Mouse (Mus musculus): ENCODE measurements around the gene Slit2. TPM values are rescaled to one million over a fixed set of nuclear protein-coding genes. Genes with fewer than 3 reads are reported as not detected.

Slit2 gene
- total RNA-seq, 2 experiments from 2014 or later = 33.2 to 36.7 TPM

DNA sequence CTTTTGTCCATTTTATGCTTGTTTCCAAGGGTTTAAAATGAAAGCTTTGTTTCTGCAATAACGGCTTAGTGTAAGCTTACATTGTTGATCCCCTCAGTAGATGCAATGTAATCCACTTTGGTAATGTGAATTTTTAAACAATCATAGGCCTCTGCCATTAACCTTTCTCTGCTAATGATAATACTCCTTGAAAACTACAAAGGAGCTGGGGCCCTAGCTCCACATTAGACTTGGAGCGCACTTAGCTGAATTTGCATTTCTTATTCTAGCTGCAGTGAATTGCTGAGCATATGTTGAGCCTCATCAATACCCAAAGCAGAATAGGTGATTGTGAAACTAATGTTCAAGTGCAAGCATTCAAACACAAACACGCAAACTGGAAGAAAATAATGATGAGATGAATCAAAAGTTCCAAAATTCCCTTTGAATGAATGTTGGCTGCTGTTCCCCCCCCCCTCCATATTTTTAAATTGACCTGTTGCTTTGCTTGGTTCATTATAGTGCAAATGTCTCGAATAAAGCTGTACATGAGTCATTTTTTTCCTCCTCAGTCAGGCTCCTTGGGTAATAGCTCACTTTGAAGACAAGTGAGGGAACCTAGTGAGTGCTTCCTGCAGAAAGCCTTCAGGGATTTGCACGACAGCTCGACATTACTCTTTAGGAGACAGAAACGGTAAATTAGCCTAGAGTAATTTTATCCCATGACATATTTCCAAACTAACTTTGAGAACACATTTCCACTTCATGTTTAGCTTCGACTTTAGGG is 66.2 kb downstream of the Slit2 start:
- no peak for DNase-seq (ENCODE audit: extremely low spot score in 1 of 2, low spot score in 1 of 2)

DNA sequence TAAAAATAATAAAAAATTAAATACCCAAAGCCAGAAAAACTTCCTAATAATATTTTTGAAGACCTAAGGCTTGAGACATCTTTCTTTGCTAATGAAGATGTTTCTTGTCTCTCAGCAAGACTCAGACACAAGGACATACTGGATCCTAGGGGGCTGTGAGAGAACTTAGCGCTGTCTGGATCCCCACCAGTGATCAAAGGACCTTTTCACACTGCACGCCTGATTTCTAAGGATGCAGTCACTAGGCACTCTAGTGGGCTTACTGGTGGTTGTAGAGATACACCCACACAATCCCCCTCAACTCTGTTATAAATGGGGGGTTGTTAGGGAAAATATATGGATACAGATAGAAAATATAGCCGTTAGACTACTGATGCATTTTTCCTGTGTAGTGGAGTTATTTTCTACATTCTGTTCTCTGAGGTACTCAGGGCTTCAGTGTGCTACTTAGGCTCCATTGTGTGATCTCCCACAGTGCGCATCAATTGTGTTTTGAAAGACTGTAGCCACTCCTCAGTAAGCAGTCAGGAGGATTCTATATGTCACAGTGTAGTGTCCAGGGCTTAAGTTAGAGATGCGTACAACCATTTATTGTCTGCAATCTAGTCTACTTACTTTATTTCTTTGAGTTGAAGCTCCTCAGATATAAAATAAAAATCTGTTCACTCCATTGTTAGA is 67.8 kb downstream of the Slit2 start:
- DNase-seq (ENCODE audit: extremely low spot score in 1 of 2, low spot score in 1 of 2) = no peak

DNA sequence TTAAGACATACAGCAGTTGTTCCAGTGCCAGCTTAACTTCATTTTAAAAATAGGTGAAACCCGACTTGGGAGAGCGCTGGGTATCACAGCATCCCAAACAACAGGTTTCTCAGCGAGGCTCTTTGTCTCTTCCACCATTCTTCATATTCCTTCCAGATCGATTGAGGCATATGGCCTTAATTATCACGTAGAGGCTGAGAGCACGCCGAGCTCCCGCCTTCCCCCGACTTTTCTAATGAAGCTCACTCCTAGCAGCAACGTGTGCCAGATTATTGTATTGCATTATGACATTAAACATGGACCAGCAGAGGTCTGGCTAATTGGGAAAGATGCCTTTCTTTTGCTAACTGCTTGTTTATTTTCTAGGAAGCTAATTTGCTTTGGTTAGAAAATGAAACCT is 75.7 kb downstream of the Slit2 start:
- no peak for DNase-seq (ENCODE audit: extremely low spot score in 1 of 2, low spot score in 1 of 2)

DNA sequence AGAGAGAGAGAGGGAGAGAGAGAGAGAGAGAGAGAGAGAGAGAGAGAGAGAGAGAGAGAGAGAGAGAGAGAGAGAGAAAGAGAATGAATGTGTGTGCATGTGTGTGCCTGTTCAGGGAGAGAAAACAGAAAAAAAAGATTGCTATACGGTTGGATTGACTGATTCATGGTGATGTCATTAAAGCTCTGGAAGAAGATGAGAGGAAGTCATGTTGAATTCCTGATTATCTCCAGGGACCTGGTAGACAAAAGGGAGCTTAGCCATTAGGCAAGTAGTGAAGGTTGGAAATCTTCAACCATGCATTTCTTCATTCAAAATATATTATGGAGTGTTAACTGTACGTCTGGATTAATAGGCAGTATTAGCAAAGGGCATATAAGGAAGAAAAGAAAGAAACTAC is 77.8 kb downstream of the Slit2 start:
- no peak for DNase-seq (ENCODE audit: extremely low spot score in 1 of 2, low spot score in 1 of 2)

DNA sequence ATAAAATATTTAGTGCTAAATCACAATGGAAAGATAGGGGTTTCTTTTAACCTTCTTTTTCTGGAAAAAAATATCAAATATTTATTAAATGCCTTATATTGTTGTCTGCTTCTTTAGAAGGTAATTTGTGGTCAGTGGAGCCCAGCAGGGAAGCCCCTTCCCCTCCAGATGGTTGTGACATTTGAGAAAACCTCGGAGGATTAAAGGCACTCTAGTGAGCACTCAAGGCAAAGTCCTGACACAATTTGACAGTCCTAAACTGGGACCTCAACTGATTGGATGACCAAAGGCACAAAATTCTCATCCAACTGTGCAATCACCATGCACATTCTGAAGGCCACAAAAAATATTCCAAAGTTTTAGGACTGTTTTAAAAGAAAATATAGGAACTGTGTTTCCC is 95.8 kb downstream of the Slit2 start:
- DNase-seq (ENCODE audit: extremely low spot score in 1 of 2, low spot score in 1 of 2) = no peak

DNA sequence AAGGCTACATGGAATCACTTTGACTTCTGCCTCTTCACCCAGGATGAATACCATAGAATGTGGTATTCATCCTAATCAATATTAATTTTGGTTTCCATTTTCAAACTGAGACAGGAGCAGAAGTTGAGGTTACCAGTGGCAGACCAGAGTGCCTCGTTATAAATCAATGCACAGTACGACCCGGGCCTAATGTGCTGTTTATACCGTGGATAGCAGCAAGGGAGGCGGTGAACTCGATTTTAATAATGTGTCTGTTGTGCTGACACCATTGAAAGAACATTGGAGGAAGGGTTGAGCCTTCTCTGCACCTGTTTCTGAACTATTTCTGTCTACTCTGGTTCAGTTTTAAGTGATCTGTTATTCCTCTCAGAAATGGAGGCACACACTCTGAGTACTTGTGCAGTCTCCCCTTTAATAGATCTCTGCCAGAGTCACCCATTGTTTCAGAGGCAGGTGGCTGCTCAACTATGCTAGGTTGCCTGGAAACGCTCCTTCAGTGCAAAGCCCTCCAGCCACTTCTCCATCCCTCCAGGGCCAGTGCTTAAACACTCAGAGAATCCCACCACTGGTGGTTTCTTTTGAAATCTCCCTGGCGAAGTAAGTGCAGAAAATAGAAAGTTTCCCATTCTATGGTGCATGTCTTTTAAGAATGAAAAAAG is 98.4 kb downstream of the Slit2 start:
- no peak for DNase-seq (ENCODE audit: extremely low spot score in 1 of 2, low spot score in 1 of 2)

DNA sequence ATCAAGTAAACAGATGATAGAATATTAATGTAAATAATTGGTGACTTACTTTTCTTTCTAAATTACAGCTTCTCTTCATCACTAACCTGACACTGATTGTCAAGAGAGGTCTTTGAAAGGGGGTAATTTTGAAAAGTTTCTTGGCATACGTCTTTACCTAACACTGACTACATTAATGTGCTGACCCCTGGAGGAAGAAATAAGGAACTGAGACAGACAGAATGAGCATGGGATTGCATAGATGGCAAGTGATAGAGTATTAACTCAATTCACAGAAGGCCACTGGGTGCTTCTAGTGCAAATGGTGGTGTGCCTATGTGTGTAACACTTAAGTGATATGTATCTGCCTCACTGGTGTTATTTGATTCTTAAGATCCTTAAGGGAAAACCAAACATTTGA is 130.5 kb downstream of the Slit2 start:
- DNase-seq (ENCODE audit: extremely low spot score in 1 of 2, low spot score in 1 of 2) = no peak

DNA sequence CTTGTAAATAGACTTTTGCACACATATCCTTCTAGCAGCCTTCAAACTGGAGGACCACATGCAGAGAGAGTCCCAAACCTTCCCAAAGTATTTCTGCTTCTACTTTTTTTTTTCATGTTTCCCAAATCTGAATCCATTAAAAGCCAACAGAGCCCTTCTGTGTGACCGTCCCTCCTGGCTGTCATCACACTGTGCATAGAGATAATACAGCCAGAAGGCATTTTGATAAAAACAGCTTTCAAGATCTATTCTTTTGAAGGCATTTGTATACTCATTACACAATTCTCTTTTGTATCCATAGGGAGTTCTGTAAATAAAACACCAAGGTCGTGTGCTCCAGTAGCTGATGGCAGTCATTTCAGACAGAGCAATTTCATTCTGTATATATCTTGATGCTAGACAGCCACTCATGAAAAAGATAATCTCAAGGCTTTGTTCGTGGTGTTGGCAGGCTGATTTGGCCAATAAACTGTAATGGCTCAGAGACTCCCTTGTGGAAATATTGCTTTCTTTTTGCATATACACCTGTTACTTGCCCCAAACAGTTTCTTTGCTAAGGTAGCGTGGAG is 132.1 kb downstream of the Slit2 start:
- DNase-seq (ENCODE audit: extremely low spot score in 1 of 2, low spot score in 1 of 2) = no peak

DNA sequence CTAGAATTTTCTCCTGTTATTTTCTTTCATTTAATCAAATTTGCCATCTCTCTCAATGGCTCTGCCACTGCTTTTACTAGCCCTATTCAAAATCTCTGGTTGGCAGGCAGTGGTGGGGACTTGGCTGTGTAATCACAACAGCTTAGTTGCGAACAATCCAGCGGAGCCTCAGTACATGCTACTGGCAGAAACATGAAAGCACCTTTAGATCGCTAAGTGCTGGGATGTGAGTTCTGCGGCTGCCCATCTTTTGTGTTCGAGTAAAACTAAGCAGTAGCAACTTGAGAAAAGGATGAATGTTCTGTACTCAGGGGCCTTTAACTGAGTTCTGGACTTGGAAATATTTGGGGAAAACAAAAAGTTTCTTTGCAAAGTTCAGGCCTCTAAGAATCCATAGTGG is 139.7 kb downstream of the Slit2 start:
- peak in 1 of 2 experiments; percentile 7 for DNase-seq (ENCODE audit: extremely low spot score in 1 of 2, low spot score in 1 of 2)

DNA sequence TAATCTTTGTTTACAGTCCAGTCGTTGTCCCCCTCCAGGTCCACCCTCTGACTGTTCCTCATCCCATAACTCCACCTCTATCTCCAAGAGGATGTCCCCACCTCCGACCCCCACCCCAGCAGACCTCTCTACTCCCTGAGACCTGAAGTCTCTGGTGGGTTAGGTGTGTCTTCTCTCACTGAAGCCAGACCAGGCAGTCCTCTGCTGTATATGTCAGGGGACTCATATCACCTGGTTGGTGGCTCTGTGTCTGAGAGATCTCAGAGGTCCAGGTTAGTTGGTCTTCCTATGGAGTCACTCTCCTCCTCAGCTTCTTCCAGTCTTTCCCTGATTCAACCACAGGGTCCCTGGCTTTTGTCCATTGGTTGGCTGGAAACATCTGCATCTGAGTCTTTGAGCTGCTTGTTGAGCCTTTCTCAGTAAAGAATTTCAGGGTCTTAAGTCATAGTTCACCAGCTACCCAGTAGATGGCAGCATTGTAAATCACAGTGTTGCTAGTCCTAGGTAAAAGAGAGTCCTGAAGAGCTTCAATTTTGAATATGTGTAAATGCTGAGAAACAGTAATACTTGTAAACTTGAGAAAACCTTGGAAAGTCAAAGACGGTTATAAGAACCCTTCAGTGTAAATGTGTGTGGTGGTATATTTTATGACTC is 143.0 kb downstream of the Slit2 start:
- no peak for DNase-seq (ENCODE audit: extremely low spot score in 1 of 2, low spot score in 1 of 2)

DNA sequence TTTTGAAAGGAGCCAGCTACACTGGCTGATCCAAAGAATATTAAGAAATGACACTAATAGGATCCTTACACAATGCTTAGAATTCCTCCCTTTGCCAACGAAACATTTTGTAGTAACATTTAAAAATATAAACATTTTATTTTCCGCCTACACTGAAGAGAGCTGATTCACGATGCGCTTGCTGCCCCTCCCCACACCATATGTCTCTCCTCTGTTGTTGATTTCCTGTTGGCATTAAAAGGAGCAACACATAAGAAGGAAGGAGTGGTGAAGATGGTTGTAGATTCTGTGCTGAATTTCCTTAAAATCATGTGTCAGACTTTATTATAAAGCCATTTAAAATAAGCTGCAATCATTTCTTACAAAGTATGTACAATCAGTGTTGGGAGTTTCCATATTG is 147.0 kb downstream of the Slit2 start:
- no peak for DNase-seq (ENCODE audit: extremely low spot score in 1 of 2, low spot score in 1 of 2)

DNA sequence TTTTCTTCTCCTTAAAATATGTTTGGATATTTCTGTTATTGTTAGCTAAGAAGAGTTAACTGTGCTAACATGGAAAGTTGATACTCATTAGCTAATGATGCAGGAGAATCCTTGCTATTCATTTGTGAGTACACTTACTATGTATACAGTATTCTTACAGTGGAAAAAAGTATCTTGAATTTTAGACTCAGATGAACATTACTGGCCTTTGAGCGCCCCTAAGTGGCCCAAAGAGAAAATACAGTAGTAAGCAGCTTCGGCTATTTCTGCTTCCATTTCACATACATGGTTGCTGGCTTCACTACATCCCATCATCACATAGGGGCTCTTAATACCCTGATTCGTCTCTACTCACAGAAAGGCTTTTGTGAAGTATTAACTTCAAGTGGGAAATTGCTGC is 153.6 kb downstream of the Slit2 start:
- DNase-seq (ENCODE audit: extremely low spot score in 1 of 2, low spot score in 1 of 2) = peak in 1 of 2 experiments; percentile 55

DNA sequence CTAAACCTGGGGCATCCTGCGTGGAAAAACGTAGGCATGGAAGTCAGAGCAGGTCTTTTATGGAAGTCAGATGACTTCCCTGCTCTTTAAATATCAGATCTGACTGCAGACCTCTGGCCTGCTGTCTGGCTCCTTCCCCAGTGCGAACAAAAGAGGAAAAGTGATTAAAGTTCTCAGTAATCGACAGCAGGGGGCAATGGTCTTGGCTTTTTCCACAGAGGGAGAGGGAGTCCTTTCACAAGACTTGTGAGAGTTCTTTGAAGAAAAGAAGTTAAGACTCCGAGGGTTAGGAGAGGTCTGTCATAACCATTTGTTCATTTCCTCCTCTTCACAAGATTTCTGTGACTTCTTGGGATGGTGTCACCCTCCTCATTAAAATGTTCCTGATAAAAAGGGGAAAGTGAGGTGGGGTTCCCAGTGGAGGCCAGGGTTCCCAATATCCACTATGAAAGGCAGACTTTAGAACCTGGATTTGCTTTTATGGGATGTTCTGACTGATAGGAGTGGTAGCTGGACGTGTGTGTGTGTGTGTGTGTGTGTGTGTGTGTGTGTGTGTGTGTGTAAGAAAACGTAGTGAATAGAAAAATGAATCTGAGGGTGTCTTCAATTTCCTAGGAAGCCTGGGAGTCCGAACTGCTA is 156.0 kb downstream of the Slit2 start:
- DNase-seq (ENCODE audit: extremely low spot score in 1 of 2, low spot score in 1 of 2) = no peak

DNA sequence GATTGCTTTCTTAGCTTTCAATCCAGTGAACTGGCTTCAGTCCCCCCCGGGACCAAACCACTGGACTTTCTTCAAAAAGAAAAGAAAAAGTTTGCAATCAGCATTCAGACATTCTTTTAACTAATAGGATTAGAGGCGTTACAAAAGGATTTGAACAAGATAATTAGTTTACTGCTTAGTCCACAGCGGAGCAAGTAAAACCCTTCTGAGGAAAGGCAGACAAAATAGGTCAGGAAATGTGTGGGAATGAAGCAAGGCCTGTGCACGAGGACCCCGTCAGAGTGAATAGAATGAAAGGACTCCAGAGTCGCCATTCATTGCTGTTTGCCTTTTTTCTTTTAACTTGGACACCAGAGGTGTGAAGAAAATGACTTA is 156.5 kb downstream of the Slit2 start:
- DNase-seq (ENCODE audit: extremely low spot score in 1 of 2, low spot score in 1 of 2) = no peak

DNA sequence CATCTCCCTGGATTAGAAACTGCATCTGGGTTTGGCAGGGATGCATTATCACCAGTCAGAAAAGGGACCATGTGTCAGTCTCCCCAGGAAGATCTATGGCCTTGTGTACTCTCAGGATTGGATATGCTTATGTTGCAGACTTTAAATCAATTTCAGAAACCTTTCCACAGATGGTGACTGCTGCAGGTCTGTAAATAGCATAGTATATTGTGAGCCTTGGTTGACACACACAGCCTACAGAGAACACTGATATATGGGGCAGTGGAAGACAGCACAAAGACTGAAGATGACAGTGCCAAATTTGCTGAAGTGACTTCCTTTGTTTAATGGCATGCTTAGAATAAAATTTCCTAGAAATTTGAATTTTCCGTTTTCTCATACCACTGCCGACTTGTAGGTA is 163.1 kb downstream of the Slit2 start:
- DNase-seq (ENCODE audit: extremely low spot score in 1 of 2, low spot score in 1 of 2) = no peak

DNA sequence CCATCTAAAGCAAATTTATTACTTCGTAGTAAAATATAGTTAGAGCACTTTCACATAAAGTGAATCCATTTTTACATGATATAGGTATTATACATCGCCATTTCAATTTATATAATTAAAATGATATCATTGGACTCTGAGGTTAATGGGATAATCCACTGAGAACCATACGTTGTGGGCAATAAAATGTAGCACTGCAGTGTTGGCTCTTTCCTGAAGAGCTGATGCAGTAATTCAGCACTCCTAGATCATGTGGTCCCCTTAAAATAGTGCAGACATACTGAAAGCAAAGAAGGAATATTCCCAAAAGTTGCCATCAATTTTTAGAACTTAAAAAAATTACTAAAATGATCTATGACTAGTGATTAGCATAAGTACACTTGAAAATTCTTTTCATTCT is 177.9 kb downstream of the Slit2 start:
- no peak for DNase-seq (ENCODE audit: extremely low spot score in 1 of 2, low spot score in 1 of 2)

DNA sequence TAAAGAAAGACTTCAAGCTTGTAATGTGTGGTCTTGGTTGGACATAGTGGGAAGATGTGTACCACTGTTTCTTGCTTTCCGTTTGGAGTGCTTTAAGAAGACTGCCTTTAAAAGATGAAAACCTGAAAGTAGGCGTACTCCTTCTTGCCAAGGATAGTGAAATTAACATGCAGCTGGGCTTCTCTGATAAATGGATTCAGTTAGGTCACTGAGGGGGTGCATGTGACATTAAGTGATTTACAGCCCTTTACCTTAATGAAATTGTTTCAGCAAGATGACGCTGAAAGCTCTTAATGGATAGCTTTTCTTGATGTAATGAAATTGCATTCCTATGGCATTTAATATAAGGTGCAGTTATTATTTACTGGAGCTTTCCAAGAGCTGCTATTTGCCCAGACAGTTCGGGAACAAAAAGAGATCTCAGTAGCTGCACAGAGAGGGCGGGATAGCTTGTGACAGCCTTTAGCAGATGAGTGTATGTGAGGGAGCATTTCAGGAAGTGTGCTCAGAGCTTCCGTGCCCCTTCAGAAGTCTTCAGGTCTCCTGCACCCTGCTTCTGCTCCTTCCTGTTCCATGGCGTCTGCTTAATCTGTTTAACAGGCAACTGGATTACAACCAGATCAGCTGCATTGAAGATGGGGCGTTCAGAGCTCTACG is 198.8 kb downstream of the Slit2 start:
- DNase-seq (ENCODE audit: extremely low spot score in 1 of 2, low spot score in 1 of 2) = no peak

DNA sequence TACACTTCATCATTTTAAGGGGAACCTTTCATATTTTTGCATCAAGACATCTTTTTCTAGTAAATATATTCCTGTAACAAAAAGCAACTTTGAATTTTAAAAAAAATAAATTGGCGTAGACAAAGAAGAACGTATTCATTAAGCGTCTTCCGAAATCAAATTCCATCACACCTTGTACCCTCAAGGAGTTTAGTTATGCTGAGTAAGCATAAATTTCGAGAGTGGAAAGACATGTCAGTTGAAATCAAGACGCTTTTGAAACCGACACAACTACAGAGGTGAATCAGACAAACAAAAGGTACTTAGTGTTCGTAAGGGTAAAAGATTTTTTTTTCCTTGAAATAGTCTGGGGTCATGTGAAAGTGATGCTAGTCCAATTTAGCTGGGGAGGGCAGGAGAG is 201.4 kb downstream of the Slit2 start:
- DNase-seq (ENCODE audit: extremely low spot score in 1 of 2, low spot score in 1 of 2) = no peak

DNA sequence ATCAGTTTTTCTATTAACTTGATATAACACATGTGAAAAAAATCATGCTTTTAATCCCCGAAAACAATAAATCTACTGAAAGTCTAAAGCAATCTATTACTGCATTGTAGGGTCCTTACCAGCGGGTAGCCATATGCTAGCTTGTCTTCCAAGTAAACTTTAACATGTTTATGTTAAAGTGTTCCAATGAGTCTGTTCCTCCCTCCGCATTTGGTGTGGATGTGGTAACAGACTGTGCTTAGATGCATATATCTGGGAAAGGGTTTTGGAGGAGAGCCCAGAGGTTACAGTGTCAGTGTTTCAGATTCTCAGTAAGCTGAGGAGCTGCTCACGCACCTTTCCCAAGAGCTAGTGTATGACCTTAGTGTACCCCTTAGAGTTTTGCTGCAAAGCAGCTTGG is 204.9 kb downstream of the Slit2 start:
- DNase-seq (ENCODE audit: extremely low spot score in 1 of 2, low spot score in 1 of 2) = no peak

DNA sequence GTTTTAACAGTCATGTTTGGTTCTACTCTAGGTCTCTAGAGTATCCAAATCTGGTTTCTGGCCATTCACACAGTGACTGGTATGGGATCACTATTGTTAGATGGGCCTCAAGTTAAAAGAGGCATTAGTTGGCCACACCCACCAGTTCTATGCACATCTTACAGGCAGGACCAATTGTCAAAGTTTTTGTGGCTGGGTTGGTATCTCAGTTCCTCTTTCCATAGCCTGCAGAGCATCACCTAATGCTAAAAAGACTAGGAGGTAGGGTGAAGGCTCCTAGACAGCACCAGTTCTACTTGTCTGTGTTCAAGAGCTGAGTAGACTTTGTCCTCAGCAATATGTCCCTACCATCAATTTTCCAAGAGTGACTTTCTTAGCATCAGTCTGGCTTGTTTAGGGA is 216.4 kb downstream of the Slit2 start:
- no peak for DNase-seq (ENCODE audit: extremely low spot score in 1 of 2, low spot score in 1 of 2)

All from layer of hippocampus, postnatal 25 days (tissue).